Mouse (Mus musculus): ENCODE results near the gene Blcap. TPM values are rescaled to one million over a fixed set of nuclear protein-coding genes. Genes with fewer than 3 reads are reported as not detected.
"Not testable (repeated sequence)": the region's sequence is repeated elsewhere in the genome, so short reads cannot be mapped to it uniquely, and the experiment has no call there.

Blcap gene
- 100 to 1,000 TPM; 117 to 137 TPM for total RNA-seq (2021)

- DNase-seq, result peak in 1 of 2 experiments; percentile 45
Measured at GRCm38 (mm10) chr2:157571224-157571832, at the start of gene Blcap. Gene Blcap (minus strand): TSS chr2:157571274.

- no peak for DNase-seq
Measured at GRCm38 (mm10) chr2:157618393-157618792, 47.3 kb upstream of the Blcap start.

GRCm38 (mm10) chr2:157613997-157614396, 42.9 kb upstream of the Blcap start:
- DNase-seq, result no peak

- no peak for DNase-seq
Measured at GRCm38 (mm10) chr2:157611735-157612134, 40.7 kb upstream of the Blcap start.

- no peak for DNase-seq
Measured at GRCm38 (mm10) chr2:157607542-157608236, 36.6 kb upstream of the Blcap start.

- peak; percentile 76 to 83 for DNase-seq
Measured at GRCm38 (mm10) chr2:157605025-157605675, 34.1 kb upstream of the Blcap start.

GRCm38 (mm10) chr2:157601435-157601839, 30.4 kb upstream of the Blcap start:
- DNase-seq, result no peak

GRCm38 (mm10) chr2:157596876-157597566, 25.9 kb upstream of the Blcap start:
- no peak for DNase-seq

GRCm38 (mm10) chr2:157585351-157585750, 14.3 kb upstream of the Blcap start:
- not testable (repeated sequence) for DNase-seq

- DNase-seq, result no peak
Measured at GRCm38 (mm10) chr2:157572786-157573185, 1.7 kb upstream of the Blcap start.

GRCm38 (mm10) chr2:157569796-157570485, 1.1 kb downstream of the Blcap start:
- no peak for DNase-seq

GRCm38 (mm10) chr2:157568881-157569280, 2.2 kb downstream of the Blcap start:
- no peak for DNase-seq

- DNase-seq, result no peak
Measured at GRCm38 (mm10) chr2:157567235-157567961, 3.7 kb downstream of the Blcap start.

- DNase-seq, result peak; percentile 87 to 88
Measured at GRCm38 (mm10) chr2:157566260-157566952, 4.7 kb downstream of the Blcap start.

- DNase-seq, result peak in 1 of 2 experiments; percentile 48
Measured at GRCm38 (mm10) chr2:157565898-157566259, 5.2 kb downstream of the Blcap start.

- no peak for DNase-seq
Measured at GRCm38 (mm10) chr2:157565446-157565845, 5.6 kb downstream of the Blcap start.

- no peak for DNase-seq
Measured at GRCm38 (mm10) chr2:157564723-157565122, 6.4 kb downstream of the Blcap start.

GRCm38 (mm10) chr2:157563031-157563430, 8.0 kb downstream of the Blcap start:
- DNase-seq, result no peak

GRCm38 (mm10) chr2:157561165-157561836, 9.8 kb downstream of the Blcap start:
- peak; percentile 44 to 49 for DNase-seq

GRCm38 (mm10) chr2:157560302-157560701, 10.8 kb downstream of the Blcap start:
- DNase-seq, result no peak
